Mouse (Mus musculus) cerebellum, adult 2 months (tissue): ENCODE results near the gene Gm36210.

Source experiments
- CTCF ChIP-seq: fragments of 200-500 bp; IDR thresholded peaks from 2 replicates; pipeline ENCODE4 v1.5.1; 2011; ENCODE audit warnings: low read depth, mild to moderate bottlenecking, control low read depth, low read length, moderate library complexity, borderline replicate concordance; ENCODE audit not compliant: insufficient read depth
- POLR2A ChIP-seq: fragments of 200-500 bp; IDR thresholded peaks from 2 replicates; pipeline ENCODE4 v1.6.1; 2011; ENCODE audit warnings: low read length, control low read depth, borderline replicate concordance; ENCODE audit not compliant: insufficient read depth

- TF ChIP-seq POLR2A (no peak), CTCF (no peak)
Observed at GRCm38 (mm10) chr7:4928323-4928722, 22.0 kb upstream of the Gm36210 start.
